Mouse (Mus musculus) kidney, adult 2 months (tissue): ENCODE measurements around the gene Sepsecs.

ENCODE experiments used
- CTCF ChIP-seq: fragments of 200-500 bp; conservative IDR thresholded peaks from 2 replicates; pipeline ENCODE4 v1.5.1; 2011; ENCODE audit warnings: low read depth, mild to moderate bottlenecking, control low read depth, low read length, moderate library complexity, mixed read lengths; ENCODE audit not compliant: insufficient read depth, insufficient read length
- POLR2A ChIP-seq: fragments of 200-500 bp; IDR thresholded peaks from one replicate; pipeline ENCODE4 v1.6.1; 2011; ENCODE audit warnings: low read depth, low read length, control low read depth

- no peak for TF ChIP-seq CTCF
- TF ChIP-seq POLR2A, result no peak
Observed at GRCm38 (mm10) chr5:52680191-52680590, 10.7 kb upstream of the Sepsecs start.
